Mouse (Mus musculus) erythroblast, embryonic 14.5 days (primary cell): ENCODE measurements at regions not wholly inside any gene's neighbourhood (a gene's known extent, or its start where the extent isn't known, plus 50 kb on each side); places are given as distances from the start of the nearest gene placed in this dataset.

Source experiments
- GATA1 ChIP-seq: IDR thresholded peaks from 2 replicates; pipeline ENCODE4 v1.6.1; 2012; ENCODE audit warnings: low read length, inconsistent platforms, mixed read lengths
- TAL1 ChIP-seq: IDR thresholded peaks from 3 replicates; pipeline ENCODE4 v1.6.1; 2012; ENCODE audit warnings: low read length, inconsistent platforms, mixed read lengths

DNA sequence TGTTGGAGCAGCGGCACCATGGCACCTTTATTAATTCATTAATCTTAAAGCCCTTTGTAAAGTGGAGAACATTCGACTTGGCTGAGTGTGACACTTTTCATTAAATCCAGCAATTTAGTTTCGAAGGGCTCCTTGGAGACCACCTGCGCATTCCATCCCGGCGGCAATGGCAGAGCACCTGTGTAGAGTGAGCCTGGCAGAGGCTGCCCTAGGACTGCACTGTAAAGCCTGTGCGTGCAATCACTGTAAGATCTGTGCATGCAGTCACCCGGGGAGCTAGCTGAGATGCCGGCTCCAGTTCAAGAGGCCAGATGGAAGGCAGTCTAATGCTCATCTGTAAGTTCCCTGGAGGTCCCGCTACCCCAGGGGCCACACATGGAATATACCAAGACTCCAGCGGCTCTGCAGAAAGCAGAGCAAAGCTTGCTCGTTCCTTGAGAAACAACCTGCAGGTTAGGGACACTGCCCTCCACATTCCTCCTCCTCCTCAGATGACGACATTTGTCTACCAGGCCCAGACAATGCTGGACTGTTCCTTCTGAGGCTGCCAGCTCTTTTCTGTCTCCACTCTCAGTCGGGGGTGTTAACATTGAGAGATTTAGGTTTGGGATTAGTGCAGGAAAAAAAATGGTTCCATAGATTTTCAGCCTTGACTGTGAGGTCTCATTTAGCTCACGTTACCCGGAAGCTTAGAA, 65.2 kb upstream of the Mkln1 start:
- TF ChIP-seq TAL1 (no peak), GATA1 (no peak)
